Mouse (Mus musculus): ENCODE results near the gene Il16.

Gene Il16

DNA sequence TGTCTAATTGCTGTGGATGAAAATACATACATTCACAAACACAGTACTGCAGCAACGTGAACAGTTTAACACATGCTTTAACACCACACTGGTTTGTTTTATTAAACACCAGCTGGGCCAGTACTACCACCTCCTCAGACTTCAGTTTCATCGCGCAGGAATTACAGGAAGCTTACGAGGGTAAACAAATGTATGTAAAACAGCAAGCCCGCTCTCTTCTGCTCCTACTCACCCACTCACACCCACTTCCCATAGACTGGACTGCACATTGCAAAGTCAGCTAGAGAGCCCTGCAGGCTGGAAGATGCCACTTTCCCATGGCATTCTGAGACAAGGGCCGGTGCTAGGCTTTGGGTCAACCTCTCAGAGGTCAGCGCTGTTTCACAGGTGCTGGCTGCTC, 96.7 kb downstream of the Il16 start:
- DNase-seq (ENCODE audit: low spot score in 2 of 2): no peak

DNA sequence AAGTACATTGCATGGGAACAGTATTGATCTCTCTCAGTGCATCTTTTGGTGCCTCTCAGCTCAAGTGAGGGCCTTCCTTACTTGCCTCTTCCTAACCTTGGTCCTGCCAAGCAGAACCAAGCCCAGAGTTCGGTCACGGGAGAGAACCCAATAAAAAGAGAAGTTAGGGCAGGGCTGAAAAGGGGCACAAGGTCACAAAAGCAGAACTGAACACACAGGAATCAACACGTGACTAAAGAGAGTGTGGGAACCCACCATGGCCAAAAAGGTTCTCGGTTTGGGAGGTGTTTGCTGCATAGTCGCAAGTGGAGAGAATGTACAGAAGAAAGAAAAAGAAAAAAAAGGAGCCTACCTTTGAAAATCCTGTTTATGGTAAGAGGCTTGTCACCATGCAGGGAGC, 100.0 kb downstream of the Il16 start:
- DNase-seq (ENCODE audit: low spot score in 2 of 2): no peak

DNA sequence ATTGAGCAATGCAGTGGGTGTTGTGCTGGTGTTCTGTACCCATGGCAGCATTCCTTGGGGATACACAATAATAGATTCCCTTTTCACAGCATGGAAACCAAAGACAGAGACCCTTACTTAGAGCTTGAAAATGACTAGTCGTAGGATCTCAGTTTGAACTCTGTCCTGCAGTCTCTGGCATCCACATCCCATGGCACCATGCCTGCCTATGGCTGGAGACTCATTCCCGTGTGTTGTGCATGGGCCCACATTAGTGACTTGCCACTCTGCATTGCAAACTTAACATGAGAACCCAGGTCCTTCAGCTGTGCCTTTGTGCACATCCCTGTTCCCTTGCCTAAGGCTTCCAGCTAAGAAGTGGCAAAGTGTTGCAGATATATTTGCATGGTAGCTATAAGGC, 100.8 kb downstream of the Il16 start:
- DNase-seq (ENCODE audit: low spot score in 2 of 2): no peak

DNA sequence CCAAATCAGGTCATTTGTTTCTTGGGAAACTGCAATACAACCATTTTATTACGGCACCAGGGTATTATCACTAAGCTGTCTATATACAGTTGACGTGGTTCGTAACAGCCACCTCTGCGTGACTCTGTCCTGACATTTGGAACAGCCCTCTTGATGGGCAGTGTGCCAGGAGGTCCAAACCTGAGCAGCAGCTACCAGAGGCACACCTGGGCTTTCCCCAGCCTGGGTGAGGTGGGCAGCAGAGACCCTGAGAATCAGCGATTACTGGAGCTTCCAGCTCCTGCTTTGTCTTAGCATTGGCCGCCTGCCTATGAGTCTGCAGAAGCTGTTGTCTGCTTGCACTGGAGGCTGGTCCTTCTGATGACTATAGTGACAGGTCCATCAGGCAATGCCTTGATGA, 101.9 kb downstream of the Il16 start:
- DNase-seq (ENCODE audit: low spot score in 2 of 2): no peak

DNA sequence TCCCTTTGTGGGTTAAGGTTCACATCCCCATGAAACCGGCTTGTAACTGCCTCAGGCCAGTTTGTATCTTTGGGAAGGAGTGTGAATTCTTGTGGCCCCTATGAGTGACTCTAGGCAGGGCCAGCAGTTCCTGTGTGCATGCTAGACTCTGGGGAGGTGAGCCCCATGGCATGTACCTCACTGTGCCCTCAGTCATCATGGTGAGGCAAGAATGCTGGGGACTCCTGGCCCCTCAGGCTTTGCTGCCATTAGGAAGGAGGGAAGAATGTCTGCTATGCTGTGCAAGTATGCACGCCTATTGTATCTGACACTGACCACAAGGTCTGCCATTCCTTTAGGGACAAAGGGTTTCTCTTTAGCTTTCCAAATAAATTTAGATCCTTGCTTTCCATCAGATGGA, 104.4 kb downstream of the Il16 start:
- DNase-seq (ENCODE audit: low spot score in 2 of 2): no peak

DNA sequence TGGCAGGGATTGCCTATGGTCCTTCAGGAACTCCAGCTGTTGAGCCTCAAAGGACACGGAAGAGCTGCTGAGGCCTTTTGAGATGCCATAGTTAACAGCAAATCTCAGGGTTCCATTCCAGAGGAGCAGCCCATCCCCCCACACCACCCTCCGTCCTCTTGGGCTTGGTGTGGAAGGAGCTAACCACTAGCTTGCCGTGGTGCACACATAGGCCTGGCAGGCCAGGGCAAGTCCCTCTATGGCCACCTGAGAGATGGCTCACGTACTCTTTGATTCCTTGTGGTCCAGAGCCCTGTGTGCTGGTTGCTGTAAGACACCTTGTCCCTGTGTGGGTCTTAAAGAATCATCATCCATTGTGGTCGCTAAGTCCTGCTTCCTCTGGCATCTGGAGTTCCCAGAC, 104.9 kb downstream of the Il16 start:
- DNase-seq (ENCODE audit: low spot score in 2 of 2): no peak

DNA sequence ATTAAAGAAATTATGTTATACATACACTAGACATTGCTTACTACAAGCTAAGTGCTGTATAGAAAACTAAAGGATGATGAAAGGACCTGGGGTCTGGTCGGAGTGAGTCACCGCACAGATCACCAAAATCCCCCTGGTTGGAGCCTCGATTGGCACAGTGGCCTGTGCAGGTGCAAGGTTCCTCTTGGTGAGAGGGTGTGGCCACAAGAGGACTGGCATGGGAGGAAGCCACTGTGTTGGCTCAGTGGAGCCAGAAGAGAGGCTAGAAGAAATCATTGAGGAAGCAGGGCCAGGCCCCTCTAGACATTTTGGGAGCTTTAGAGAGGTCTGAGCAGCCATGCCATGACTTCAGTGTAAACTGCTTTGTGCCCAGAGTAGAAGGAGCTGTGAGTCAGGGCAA, 106.4 kb downstream of the Il16 start:
- no peak for DNase-seq (ENCODE audit: low spot score in 2 of 2)

DNA sequence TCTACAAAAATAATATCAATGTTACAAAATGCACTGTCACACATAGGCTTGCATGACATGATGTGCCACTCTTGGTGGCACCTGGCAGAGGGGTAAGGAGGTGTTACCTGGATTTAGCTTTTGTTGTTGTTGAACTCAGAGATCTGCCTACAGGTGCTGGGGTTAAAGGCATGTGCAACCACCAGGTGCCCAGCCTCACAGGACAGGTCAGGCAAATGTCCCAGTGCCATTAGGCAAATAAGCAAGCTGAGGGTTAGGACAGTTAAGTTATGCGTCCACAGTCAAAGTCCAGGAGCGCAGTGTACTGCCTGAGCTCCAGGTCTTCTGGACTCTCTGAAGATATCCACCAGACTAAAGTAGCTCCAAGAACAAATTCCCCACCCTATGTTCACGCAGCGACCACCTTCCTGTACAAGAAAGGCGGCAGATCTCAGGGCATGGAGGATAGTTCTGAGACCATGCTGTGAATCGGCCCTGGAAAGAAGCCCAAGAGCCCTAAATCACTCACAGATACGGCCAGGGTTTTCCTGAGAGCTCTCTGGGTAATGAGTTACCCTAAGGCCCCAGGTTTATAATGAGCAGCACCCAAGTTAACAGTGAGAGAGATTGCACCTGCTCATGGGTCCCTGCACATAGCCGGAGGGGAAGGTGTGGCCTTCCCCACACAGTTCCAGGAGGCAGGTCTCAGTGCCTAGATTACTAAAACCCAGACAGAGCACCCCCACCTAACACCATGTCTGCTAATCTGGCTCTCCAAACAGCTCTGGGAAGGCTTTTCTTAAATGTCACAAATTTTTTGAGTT, 107.5 kb downstream of the Il16 start:
- no peak for DNase-seq (ENCODE audit: low spot score in 2 of 2)

DNA sequence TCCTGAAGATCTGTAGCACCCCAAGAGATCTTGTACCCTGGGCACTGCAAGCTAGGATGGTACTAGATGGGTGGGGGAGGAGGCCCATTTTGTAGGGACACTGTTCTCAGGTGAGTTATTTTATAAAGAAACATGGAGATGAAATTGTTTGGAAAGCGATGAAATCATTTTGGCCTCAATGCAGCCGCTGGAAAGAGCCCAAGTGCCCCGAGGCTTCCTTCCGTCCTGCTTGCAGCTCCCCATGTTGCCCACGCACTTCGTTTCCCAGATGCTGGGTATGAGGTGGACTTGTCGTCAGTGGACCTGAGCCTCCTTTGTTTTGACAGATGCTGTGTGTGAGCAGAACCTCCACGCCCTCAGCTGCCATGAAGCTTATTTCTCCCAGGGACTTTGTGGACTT, 109.1 kb downstream of the Il16 start:
- DNase-seq (ENCODE audit: low spot score in 2 of 2): no peak

DNA sequence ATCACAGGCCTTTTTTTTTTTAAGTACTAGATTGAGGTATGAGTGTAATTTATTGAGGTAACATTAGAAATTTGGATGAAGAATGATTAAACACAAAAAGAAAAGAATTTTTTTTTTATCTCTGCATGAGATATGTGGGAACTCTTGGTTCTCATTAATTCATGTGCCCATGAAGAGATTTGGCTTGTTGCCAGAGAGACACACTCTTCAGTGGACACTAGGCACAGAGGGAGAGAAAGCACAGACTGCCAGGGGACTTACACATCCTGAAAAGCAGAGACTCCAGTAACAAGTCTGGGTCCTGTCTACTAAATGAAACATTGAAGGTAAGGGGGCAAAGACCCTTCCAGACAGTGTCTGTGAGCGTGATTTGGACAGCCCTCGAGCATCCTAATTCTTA, 109.8 kb downstream of the Il16 start:
- DNase-seq (ENCODE audit: low spot score in 2 of 2): no peak

DNA sequence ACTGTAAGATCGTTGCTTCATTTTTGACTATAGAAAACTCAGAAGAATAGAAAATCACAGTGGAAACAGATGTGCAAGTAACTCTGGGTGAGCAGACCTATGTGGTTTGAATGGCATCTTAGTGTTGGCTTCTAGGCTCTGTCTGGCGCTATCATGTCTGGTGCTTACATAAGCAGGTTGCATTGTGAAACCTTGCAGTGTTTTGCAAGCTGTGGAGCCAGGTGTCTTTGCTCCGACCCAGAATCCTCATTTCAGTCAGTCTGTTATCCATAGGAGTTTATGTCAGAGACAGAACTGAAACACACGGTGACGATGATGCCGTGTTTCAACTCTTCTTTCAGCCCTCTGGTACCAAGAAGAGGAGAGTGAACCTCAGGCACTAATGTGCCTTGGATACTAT, 111.7 kb downstream of the Il16 start:
- DNase-seq (ENCODE audit: low spot score in 2 of 2): no peak

DNA sequence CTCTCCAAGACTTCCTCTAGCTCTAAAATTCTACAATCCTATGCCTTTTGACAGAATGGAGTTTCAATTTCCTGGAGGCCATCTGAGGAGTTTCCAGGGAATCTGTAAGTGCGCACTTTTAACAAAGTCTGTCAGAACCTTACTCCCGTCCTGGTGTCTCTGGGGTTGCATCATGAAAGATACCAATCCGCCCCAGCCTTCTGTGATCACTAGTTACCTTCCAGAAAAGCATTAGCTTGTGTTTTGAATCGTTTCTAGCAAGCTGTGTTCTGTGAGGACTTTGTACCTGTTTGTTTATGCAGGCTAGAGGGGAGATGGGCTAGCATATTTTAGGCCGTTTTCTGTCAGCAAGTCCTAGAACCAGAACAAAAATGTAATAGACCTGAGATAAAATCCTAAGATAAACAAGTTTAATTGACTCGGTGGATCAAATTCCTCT, 112.8 kb downstream of the Il16 start:
- no peak for DNase-seq (ENCODE audit: low spot score in 2 of 2)

DNA sequence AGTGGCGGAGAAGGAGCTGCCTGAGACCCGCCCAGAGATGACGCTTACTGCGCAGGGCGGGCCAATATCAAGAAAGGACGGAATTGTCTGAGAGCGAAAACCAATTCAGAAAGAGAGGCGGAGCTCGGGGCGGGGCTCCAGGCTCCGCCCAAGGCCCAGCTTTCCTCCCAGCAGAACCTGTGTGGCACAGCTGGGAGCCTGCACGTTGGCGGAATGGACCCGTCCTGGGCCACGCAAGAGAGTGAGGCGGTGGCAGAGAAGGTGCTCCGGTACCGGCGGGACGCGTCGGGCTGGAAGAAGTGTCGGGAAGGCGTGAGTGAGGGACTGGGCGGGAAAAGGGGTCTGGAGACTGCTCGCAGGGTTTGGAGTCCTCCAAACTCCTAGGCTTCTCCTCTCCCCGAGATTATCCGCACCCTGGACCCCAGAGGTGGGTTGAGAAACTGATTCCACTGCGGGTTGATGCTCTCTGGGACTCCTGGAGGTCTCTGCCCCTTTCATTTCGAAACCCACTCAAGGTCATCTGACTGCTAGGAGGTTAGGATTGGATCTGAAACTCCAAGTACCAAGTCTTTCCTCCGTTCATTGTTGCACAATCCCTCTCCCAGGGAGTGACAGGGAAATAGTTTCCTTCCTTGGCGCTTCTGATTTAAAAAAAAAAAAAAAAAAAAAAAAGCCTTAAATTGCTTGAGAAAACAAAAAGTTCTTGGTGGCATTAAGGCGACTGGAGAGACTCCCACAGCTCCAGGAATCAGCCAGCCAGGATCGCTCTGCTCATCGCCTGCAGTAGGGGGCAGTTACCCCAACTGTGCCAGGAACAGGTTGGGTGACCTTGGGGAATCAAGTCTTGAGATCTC, 113.5 kb downstream of the Il16 start, which contains the start of gene Stard5:
Gene Stard5 (plus strand): TSS at position 132 of the 854 bp plus-strand sequence.
- peak; percentile 90 to 94 for DNase-seq (ENCODE audit: low spot score in 2 of 2)

DNA sequence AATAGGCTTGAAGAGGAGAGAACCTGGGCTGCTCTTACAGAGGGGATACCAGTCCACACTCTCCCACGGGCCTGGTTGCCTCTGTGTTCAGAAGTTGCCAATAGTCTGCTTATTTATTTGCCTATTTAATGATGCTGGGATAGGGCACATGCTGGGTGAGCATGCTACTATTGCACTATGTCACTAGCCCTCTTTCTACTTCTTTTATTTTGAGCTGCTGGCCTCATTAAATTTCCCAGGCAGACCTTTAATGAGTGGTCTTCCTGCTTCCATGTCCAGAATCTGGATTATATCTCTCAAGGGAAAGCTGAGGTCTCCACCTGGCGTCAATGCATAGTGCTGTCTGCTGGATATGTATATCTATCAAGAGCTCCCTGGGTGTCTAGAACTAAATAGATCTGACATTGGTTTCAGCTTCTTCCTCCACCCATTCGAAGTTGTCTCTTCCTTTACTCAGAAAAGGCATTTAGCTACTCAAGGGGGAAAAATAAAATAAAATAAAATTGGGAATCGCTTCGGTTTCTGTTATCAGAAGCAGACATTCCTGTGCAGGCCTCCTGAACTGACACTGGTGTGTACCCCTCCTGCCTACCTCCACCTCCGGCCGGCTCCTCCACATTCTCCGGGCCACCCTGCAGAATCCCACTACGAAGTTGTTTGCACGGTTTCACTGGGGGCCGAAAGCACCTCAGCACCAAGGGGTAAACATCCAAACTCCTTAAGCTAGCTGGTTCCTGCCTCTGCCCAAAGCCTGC, 114.3 kb downstream of the Il16 start:
- DNase-seq (ENCODE audit: low spot score in 2 of 2): no peak

DNA sequence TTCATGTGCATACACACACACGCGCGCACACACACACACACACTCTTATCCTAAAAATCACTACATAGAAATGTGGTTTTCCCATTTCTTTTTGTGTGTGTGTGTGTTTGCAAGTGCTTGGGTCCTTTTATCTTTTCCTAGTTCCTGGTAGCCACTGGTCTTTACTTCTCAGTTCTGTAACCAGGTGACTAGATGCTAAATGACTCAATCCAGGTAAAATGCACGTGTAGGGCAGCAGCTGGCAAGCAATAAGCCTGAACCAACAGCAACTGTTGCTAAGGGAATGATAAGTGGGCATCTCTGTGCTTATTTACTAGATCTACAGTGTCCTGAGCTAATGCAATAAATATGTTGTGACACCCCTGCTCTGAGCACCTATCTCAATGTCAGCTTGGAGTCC, 118.2 kb downstream of the Il16 start:
- no peak for DNase-seq (ENCODE audit: low spot score in 2 of 2)

DNA sequence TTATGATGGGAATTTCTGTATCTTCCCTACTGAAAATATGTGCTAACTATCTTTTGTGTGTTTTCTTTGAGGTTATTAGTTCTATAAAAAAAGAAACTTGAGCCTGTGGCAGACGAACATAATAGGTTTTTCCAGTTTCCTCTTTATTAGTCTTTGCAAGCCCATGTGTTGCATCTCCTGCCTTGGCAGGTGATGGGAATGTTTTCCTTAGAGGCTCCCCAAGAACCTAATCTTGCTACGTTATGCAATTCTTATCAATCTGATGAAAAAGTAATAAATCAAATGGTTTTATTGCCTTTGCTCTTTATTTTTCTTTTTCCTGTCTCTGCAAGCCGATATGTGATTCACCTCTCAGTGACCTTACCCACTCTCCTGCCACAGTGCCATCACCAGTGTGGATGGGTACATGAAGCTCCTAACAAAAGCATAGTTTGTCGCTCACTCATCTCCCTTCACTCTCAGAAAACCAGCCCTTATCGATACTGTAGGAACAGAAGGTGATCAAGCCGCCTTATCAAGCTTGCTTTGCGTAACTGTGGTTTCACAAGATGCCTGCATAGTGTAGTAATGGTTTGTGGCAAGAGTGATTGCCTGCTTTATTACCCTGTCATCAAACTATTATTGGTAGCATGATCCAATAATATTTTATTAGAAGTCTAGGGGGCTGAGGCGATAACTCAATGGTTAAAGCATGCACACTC, 118.8 kb downstream of the Il16 start:
- DNase-seq (ENCODE audit: low spot score in 2 of 2): peak in 1 of 2 experiments; percentile 45

DNA sequence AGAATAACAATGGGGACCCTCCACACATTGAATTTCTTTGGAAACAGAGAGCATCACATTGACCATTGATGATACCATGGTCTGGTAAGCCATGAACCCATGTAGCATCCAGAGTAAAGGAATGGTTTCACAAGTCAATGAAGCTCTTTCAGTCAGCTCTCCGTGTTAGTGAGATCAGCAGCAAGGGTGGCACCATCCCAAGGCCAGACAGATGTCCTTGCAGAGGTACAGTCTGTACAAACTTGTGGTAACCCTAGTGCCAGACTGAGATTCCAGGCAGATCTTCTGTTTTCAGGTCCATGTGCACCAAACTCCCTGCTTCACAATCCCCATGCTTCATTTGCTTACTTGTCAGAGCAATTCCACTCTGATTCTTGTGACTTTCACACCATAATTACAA, 121.5 kb downstream of the Il16 start:
- no peak for DNase-seq (ENCODE audit: low spot score in 2 of 2)

DNA sequence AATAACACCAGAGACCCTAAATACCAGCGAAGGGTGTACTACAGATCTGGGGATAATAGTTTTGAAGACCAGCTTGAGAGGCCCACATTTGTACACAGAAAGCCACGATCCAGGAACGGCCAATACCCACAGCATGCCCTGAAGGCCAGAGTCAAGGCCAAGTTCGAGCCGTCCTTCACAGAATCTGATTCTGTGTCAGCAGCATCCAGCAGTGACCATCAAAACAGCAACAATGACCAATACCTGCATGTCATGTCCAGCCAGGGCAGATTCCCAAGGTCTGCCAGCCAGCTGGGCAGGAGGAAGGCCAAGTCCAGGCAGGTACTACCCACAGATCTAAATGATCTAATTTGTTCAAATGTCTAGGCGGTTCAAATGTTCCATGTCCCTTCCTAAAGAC, 122.9 kb downstream of the Il16 start:
- peak in 1 of 2 experiments; percentile 40 for DNase-seq (ENCODE audit: low spot score in 2 of 2)

DNA sequence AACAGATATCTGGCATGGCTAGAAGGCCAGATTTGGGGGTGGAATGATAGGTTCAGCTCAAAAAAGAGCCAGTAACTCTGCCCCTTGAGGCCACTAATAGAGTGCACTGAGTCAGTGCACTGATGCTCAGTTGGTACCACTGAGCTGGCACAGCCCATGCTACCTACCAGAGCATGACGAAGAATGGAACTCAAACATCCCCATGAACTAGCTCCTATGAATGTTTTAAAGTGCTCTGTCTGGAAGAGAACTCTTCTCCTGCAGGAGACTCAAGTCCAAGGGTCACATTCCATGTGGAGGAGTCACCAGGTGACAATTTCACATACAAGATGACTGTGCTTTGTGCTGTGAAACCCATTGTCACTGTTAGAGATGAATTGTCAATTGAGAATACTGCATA, 126.8 kb downstream of the Il16 start:
- DNase-seq (ENCODE audit: low spot score in 2 of 2): no peak

DNA sequence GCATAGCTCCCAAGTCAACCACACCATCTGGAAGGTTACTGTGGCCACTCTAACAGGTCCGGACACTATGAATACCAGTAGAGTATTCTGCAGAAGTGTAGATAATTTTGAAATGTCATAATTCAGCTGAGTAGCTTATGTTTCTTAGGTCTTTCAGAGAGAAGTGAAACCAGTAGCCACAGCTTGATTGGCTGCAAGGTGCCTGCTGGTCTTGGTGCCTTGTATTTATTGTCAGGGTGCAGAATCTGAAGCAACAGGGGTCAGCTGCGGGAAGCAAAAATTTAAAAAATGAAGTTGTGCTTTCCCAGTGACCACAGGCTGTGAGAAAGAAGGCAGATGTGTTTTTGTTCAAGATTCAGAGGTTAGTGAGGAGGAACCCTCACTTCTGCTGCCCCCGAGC, 129.3 kb downstream of the Il16 start:
- no peak for DNase-seq (ENCODE audit: low spot score in 2 of 2)

DNA sequence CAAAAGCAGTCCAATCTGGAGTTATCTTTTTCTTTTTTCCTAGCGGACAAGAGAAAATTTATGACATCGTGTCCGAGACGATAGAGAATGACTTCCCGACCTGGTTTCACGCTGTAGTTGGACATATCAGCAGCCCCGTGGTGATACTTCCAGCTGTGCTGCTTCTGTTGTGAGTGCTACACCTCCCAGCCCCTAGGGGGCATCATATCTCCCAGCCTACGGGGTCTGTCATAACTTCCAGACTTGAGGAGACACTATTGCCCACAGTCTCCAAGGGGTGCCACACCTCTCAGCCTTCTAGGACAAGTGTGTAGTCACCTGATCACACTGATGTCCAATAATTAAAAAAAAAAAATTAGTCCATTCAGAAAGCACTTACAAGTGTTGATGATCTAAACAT, 129.7 kb downstream of the Il16 start:
- no peak for DNase-seq (ENCODE audit: low spot score in 2 of 2)

DNA sequence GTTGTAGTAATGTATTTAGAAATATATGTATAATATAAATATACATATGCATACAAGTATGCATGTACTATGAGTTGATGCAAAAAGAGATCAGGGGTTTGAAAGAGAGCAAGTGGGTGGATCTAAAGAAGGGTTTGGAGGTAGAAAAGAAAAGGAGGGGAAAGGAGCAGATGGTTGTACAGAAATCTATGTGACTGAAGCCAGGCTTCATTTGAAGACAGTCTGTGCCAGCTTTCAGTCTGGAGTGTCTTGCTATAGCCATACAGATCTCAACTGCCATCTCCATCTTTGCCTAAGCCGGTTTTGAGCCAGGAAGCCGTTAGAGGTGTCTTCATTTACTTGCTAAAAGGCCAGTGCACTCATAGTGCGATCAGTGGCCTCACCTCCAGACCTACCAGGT, 130.3 kb downstream of the Il16 start:
- DNase-seq (ENCODE audit: low spot score in 2 of 2): no peak
